Mouse (Mus musculus) kidney, embryonic 15.5 days (tissue): ENCODE results near the gene Gnao1. TPM values are rescaled to one million over a fixed set of nuclear protein-coding genes. Genes with fewer than 3 reads are reported as not detected.

Experiments
- ATAC-seq: fragments of 200-750 bp; cut with Nextera tagmentation; replicated peaks from 2 replicates; pipeline ENCODE4 v1.8.0; 2017; ENCODE audit warnings: moderate TSS enrichment; ENCODE audit not compliant: low FRiP score
- H3K27ac ChIP-seq: fragments of 300-500 bp; sonication (generic); 2 replicates; pipeline ENCODE4 v1.5.1; 2015; ENCODE audit warnings: mild to moderate bottlenecking, inconsistent platforms
- H3K27me3 ChIP-seq: fragments of 300-500 bp; sonication (generic); 2 replicates; pipeline ENCODE4 v1.6.1; 2015; ENCODE audit warnings: inconsistent platforms
- H3K36me3 ChIP-seq: fragments of 300-500 bp; sonication (generic); 2 replicates; pipeline ENCODE4 v1.6.1; 2015; ENCODE audit warnings: inconsistent platforms
- H3K4me1 ChIP-seq: fragments of 300-500 bp; sonication (generic); 2 replicates; pipeline ENCODE4 v1.6.1; 2015; ENCODE audit warnings: inconsistent platforms
- H3K4me2 ChIP-seq: fragments of 300-500 bp; sonication (generic); 2 replicates; pipeline ENCODE4 v1.6.1; 2015; ENCODE audit warnings: moderate library complexity, mild to moderate bottlenecking, inconsistent platforms
- H3K4me3 ChIP-seq: fragments of 300-500 bp; sonication (generic); replicated peaks from 2 replicates; pipeline ENCODE4 v1.5.1; 2015; ENCODE audit warnings: mild to moderate bottlenecking, inconsistent platforms
- H3K9ac ChIP-seq: fragments of 300-500 bp; sonication (generic); 2 replicates; pipeline ENCODE4 v1.6.1; 2015; ENCODE audit warnings: mild to moderate bottlenecking, inconsistent platforms
- H3K9me3 ChIP-seq: fragments of 300-500 bp; sonication (generic); replicated peaks from 2 replicates; pipeline ENCODE4 v1.6.1; 2016; ENCODE audit warnings: inconsistent platforms
- WGBS: fragments of 180-500 bp; shearing (Covaris S2); methylation state at CpG from one replicate; pipeline ENCODE4 v1.1.7; 2015; ENCODE audit warnings: mixed read lengths; 5-methylcytosine and 5-hydroxymethylcytosine counted together
- polyA plus RNA-seq: library from polyadenylated mRNA; unstranded; fragments of >200 nt; fragmentation: Nextera tagmentation; extraction: Ambion mirVana; gene quantifications from 2 replicates; pipeline ENCODE4 v1.2.1, GENCODE M21; 2015

Gnao1 gene
- polyA plus RNA-seq, 1 experiment from 2014 or later = 6.0 TPM

DNA sequence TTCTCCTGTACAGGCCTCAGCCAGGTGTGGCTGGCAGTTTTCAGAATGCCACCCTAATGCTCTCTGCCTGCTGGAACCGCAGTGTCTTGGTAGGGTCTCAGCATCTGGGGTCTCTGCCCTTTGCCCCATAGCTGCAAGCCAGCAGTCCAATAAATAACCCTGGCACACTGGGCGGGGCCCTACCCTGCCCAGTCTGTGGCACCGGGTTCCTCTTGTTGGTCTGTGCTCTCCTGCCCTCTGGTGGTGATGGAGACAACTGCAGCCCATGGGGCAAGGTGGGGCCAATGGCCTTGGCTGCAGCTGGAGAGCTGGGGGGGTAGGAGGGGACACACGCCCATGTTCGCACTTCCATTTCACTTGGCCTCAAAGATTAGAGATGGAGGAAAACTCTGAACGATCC is 123.1 kb downstream of the Gnao1 start:
- Histone ChIP-seq H3K27ac (no peak overlapping the region), H3K9me3 (no peaks in the 10 kb centered on the region), H3K4me2 (no peak overlapping the region), H3K4me1 (no peaks in the 10 kb centered on the region), H3K9ac (no peak overlapping the region), H3K27me3 (no peaks in the 10 kb centered on the region), H3K36me3 (no peaks in the 10 kb centered on the region), H3K4me3 (no peak overlapping the region)
- 0 out of 2 replicates have a peak, but pooled peaks have one; percentile 58 for ATAC-seq
- 24% methylated on average over 6 of the region's 6 CpGs for WGBS

DNA sequence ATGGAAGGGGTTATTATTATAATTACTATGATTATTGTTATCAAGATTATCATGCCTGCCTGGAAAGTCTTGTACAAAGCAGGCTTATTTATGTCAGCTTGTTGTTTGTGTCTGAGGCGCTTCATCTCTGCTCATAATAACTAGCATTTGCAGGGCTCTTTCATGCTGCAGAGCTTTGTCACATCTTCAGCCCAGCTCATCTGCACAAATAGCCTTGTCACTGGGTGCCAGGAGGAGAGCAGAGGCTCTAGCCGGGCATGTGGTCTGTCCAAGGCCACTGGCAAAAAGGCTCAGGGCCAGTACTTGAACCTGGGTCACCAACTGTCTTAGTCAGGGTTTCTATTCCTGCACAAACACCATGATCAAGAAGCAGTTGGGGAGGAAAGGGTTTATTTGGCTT is 123.5 kb downstream of the Gnao1 start:
- H3K27me3 ChIP-seq = no peaks in the 10 kb centered on the region
- no peak for ATAC-seq
- H3K9ac ChIP-seq = no peak overlapping the region
- no peak overlapping the region for H3K4me2 ChIP-seq
- H3K9me3 ChIP-seq = no peaks in the 10 kb centered on the region
- no peaks in the 10 kb centered on the region for H3K36me3 ChIP-seq
- H3K4me1 ChIP-seq = no peaks in the 10 kb centered on the region
- no peak overlapping the region for H3K4me3 ChIP-seq
- 92% methylated on average over 2 of the region's 2 CpGs for WGBS
- no peak overlapping the region for H3K27ac ChIP-seq

- H3K36me3 ChIP-seq = no peaks in the 10 kb centered on the region
- H3K27me3 ChIP-seq = no peaks in the 10 kb centered on the region
- no peak overlapping the region for H3K4me2 ChIP-seq
- H3K4me1 ChIP-seq = no peaks in the 10 kb centered on the region
- no peak overlapping the region for H3K4me3 ChIP-seq
- no peak overlapping the region for H3K27ac ChIP-seq
- no peak for ATAC-seq
- H3K9ac ChIP-seq = no peak overlapping the region
- H3K9me3 ChIP-seq = no peaks in the 10 kb centered on the region
- 86% methylated on average over 3 of the region's 3 CpGs for WGBS
Observed at GRCm38 (mm10) chr8:93938193-93938592, 128.4 kb downstream of the Gnao1 start.

DNA sequence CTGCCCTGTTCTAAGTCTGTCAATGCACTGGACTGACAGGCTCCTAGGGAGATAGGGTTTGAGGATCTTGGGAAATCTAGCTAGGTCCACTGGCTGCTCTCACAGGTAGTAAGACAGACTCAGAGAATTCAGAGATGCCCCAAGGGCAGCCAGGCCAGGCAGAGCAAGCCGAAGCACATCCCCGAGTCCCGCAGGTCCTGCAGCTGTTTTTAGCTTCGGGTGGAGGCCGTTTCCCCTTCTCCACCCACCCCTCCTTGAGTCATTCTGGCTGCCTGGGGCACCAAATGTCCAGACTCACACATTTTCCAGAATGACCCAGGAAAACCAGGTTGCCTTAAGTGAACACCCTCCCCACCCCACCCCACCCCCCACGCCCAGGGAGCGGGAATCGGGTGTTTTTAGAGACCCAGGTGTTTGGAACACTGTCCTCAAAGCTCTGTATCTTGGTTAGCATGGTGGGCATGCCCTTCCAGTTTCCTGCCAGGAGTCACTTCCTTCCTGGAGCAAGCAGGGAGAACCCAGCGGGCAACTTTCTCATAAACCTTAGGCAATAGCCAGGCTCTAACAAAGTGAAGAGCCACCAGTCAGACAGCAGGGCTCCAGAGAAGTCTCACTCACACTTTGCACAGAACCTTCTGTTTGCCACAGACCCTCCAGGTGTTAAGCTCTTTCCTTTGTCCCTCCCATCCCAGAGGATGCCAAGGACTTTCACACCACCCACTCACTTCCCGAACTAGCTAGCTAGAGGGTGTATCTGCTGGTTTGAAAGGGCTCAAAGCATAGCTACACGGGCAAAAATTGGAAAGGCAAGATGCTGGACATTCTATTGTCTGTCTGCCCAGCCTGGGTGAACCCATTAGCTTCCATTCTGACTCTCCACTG is 131.0 kb downstream of the Gnao1 start:
- H3K4me1 ChIP-seq = no peaks in the 10 kb centered on the region
- no peaks in the 10 kb centered on the region for H3K36me3 ChIP-seq
- ATAC-seq = no peak
- H3K9ac ChIP-seq = no peak overlapping the region
- no peak overlapping the region for H3K27ac ChIP-seq
- H3K27me3 ChIP-seq = no peaks in the 10 kb centered on the region
- WGBS = 38% methylated on average over 11 of the region's 11 CpGs
- no peak overlapping the region for H3K4me2 ChIP-seq
- H3K4me3 ChIP-seq = no peak overlapping the region
- H3K9me3 ChIP-seq = no peaks in the 10 kb centered on the region

GRCm38 (mm10) chr8:93941636-93942054 is 131.9 kb downstream of the Gnao1 start:
- H3K9ac ChIP-seq = no peak overlapping the region
- H3K9me3 ChIP-seq = no peaks in the 10 kb centered on the region
- 78% methylated on average over 4 of the region's 4 CpGs for WGBS
- no peaks in the 10 kb centered on the region for H3K36me3 ChIP-seq
- H3K27ac ChIP-seq = no peak overlapping the region
- H3K4me1 ChIP-seq = no peaks in the 10 kb centered on the region
- no peak for ATAC-seq
- no peaks in the 10 kb centered on the region for H3K27me3 ChIP-seq
- H3K4me3 ChIP-seq = no peak overlapping the region
- H3K4me2 ChIP-seq = no peak overlapping the region

DNA sequence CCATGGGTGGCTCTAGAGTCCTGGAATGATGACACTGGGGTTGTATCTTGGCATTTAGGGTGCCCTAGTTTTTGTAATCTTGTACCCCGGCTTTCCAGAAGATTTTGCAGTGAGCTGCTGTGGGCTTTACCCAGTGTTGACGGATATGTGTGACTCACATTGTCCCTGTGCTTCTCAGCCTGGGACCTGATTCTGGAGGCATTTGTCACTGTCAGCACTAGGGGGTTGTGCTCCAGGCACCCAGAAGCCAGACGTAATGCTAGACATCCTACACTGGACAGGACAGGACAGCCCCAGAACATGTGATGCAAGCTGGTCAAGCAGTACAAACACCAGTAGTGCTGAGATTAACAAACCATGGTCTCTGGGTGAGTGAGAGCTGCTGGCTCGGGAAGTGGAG is 136.0 kb downstream of the Gnao1 start:
- no peak for ATAC-seq
- Histone ChIP-seq H3K9ac (no peak overlapping the region), H3K4me3 (no peak overlapping the region), H3K27me3 (no peaks in the 10 kb centered on the region), H3K36me3 (no peaks in the 10 kb centered on the region), H3K27ac (no peak overlapping the region), H3K9me3 (no peaks in the 10 kb centered on the region), H3K4me2 (no peak overlapping the region), H3K4me1 (no peaks in the 10 kb centered on the region)
- 59% methylated on average over 4 of the region's 4 CpGs for WGBS

DNA sequence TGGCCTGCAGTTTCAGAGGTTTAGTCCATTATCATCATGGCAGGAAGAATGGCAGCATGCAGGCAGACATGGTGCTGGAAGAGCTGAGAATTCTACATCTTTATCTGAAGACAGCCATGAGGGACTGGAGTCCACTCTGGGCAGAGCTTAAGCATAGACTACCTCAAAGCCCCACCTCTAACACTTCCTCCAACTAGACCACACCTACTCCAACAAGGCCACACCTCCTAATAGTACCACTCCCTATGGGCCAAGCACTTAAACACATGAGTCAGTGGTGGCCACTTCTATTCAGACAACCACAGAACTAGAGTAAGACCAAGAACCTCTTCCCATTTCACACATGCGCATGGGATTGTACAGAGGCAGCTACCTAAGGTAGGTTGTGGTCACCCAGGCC is 136.6 kb downstream of the Gnao1 start:
- Histone ChIP-seq H3K27me3 (no peaks in the 10 kb centered on the region), H3K36me3 (no peaks in the 10 kb centered on the region), H3K9ac (no peak overlapping the region), H3K4me1 (no peaks in the 10 kb centered on the region), H3K9me3 (no peaks in the 10 kb centered on the region), H3K4me3 (no peak overlapping the region), H3K4me2 (no peak overlapping the region), H3K27ac (no peak overlapping the region)
- no peak; the same call in 1 of the 2 replicates for ATAC-seq
- 100% methylated on average over 1 of the region's 1 CpGs for WGBS

- Histone ChIP-seq H3K9me3 (no peaks in the 10 kb centered on the region), H3K9ac (no peak overlapping the region), H3K36me3 (no peaks in the 10 kb centered on the region), H3K4me3 (no peak overlapping the region), H3K4me2 (no peak overlapping the region), H3K27me3 (no peaks in the 10 kb centered on the region), H3K4me1 (no peaks in the 10 kb centered on the region), H3K27ac (no peak overlapping the region)
- WGBS = 83% methylated on average over 14 of the region's 14 CpGs
- no peak for ATAC-seq
Observed at GRCm38 (mm10) chr8:93950133-93950532, 140.4 kb downstream of the Gnao1 start.

GRCm38 (mm10) chr8:93952511-93952910 is 142.7 kb downstream of the Gnao1 start:
- no peak for ATAC-seq
- Histone ChIP-seq H3K9ac (no peak overlapping the region), H3K27me3 (no peaks in the 10 kb centered on the region), H3K4me1 (no peaks in the 10 kb centered on the region), H3K27ac (no peak overlapping the region), H3K36me3 (no peaks in the 10 kb centered on the region), H3K9me3 (no peaks in the 10 kb centered on the region), H3K4me2 (no peak overlapping the region), H3K4me3 (no peak overlapping the region)
- whole genome bisulfite sequencing = 90% methylated on average over 9 of the region's 9 CpGs

- Histone ChIP-seq H3K4me2 (no peak overlapping the region), H3K36me3 (no peaks in the 10 kb centered on the region), H3K4me3 (no peak overlapping the region), H3K27ac (no peak overlapping the region), H3K9me3 (no peaks in the 10 kb centered on the region), H3K27me3 (no peaks in the 10 kb centered on the region), H3K4me1 (no peaks in the 10 kb centered on the region), H3K9ac (no peak overlapping the region)
- WGBS = 89% methylated on average over 9 of the region's 9 CpGs
- no peak for ATAC-seq
Observed at GRCm38 (mm10) chr8:93958402-93958801, 148.6 kb downstream of the Gnao1 start.

- no peak for ATAC-seq
- H3K4me2 ChIP-seq = no peak overlapping the region
- H3K4me3 ChIP-seq = no peak overlapping the region
- H3K27me3 ChIP-seq = no peaks in the 10 kb centered on the region
- H3K9ac ChIP-seq = no peak overlapping the region
- no peaks in the 10 kb centered on the region for H3K9me3 ChIP-seq
- no peaks in the 10 kb centered on the region for H3K36me3 ChIP-seq
- WGBS = 79% methylated on average over 6 of the region's 6 CpGs
- H3K27ac ChIP-seq = no peak overlapping the region
- H3K4me1 ChIP-seq = no peaks in the 10 kb centered on the region
Observed at GRCm38 (mm10) chr8:93960909-93961308, 151.1 kb downstream of the Gnao1 start.

- ATAC-seq = 0 out of 2 replicates have a peak, but pooled peaks have one; percentile 16
Observed at GRCm38 (mm10) chr8:93968293-93968692, 158.5 kb downstream of the Gnao1 start.

More at GRCm38 (mm10) chr8:93968293-93968692, 158.5 kb downstream of the Gnao1 start:
- peaks cover 5% of the 10 kb centered on the region; the same call in 1 of the 2 replicates for H3K4me1 ChIP-seq
- H3K27me3 ChIP-seq = no peaks in the 10 kb centered on the region
- 68% methylated on average over 6 of the region's 6 CpGs for WGBS
- H3K36me3 ChIP-seq = peaks cover 33% of the 10 kb centered on the region
- H3K4me3 ChIP-seq = no peak overlapping the region
- no peak overlapping the region for H3K27ac ChIP-seq
- H3K9ac ChIP-seq = no peak overlapping the region
- H3K9me3 ChIP-seq = no peaks in the 10 kb centered on the region
- no peak overlapping the region for H3K4me2 ChIP-seq
